In the genomic region with DNA sequence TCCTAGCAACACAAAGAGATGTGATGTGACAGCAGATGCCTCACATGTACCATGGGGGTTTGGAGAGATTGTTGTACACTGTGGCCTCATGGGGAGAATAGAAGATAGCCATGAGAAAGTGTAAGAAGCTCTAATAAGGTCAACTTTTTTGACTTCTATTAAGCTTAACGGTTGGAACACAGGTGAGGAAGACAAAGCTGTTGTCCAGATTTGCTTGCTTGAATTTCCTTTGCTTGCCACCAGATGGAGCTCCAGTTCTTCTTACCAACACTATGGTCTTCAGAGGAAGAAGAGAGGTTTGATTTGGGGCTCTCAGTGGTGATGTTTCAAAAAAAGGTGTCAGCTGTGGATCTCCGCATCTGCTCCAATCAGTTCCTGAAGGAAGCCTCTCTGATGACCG, we compare ENCODE assay signal across 1 mouse cellular context.
A peak's percentile ranks its signal among the peaks of the same experiment; 100 is the strongest.
TF ChIP-seq lines count a peak whose summit lies in the region.

No protein-coding gene starts in this region.

TF ChIP-seq in CH12.LX, 34 proteins besides CTCF, POLR2A, EP300 and RAD21:
- TF ChIP-seq ZC3H11A (IDR thresholded peaks at IDR 0.05; ENCODE audit: low read depth, low read length) (peak; percentile 65; the same call in 1 of the 2 replicates), SMC3 (IDR thresholded peaks at IDR 0.05; ENCODE audit: low read depth, low read length) (peak; percentile 76)
